Mouse (Mus musculus) lung, postnatal 0 days (tissue): ENCODE measurements around the gene Trim11. TPM values are rescaled to one million over a fixed set of nuclear protein-coding genes. Genes with fewer than 3 reads are reported as not detected.

Experiments used
- ATAC-seq: fragments of 200-750 bp; cut with Nextera tagmentation; 2 replicates; pipeline ENCODE4 v1.8.0; 2017; ENCODE audit warnings: moderate library complexity
- DNase-seq: peaks from one replicate; pipeline ENCODE4 v3.0.0-alpha.2; 2016; ENCODE audit warnings: low spot score
- H3K27ac ChIP-seq: fragments of 300-500 bp; sonication (generic); 2 replicates; pipeline ENCODE4 v1.5.1; 2014; ENCODE audit warnings: antibody characterized with exemption, mild to moderate bottlenecking, low read length, mixed read lengths
- H3K27me3 ChIP-seq: fragments of 300-500 bp; sonication (generic); replicated peaks from 2 replicates; pipeline ENCODE4 v1.6.1; 2014; ENCODE audit warnings: low read length, mixed read lengths; ENCODE audit not compliant: insufficient read depth
- H3K36me3 ChIP-seq: fragments of 300-500 bp; sonication (generic); 2 replicates; pipeline ENCODE4 v1.6.1; 2014; ENCODE audit warnings: low read length, mixed read lengths; ENCODE audit not compliant: insufficient read depth
- H3K4me1 ChIP-seq: fragments of 300-500 bp; sonication (generic); 2 replicates; pipeline ENCODE4 v1.6.1; 2014; ENCODE audit warnings: antibody characterized with exemption, low read depth, low read length, mixed read lengths; ENCODE audit not compliant: insufficient read depth
- H3K4me2 ChIP-seq: fragments of 300-500 bp; sonication (generic); replicated peaks from 2 replicates; pipeline ENCODE4 v1.6.1; 2014; ENCODE audit warnings: low read depth, mild to moderate bottlenecking, low read length, moderate library complexity, mixed read lengths
- H3K4me3 ChIP-seq: fragments of 300-500 bp; sonication (generic); 2 replicates; pipeline ENCODE4 v1.5.1; 2014; ENCODE audit warnings: low read depth, low read length
- H3K9ac ChIP-seq: fragments of 300-500 bp; sonication (generic); replicated peaks from 2 replicates; pipeline ENCODE4 v1.6.1; 2014; ENCODE audit warnings: low read depth, mild to moderate bottlenecking
- H3K9me3 ChIP-seq: fragments of 300-500 bp; sonication (generic); 2 replicates; pipeline ENCODE4 v1.6.1; 2016; ENCODE audit warnings: low read length, mixed read lengths
- CTCF ChIP-seq: IDR thresholded peaks from 2 replicates; pipeline ENCODE4 v1.5.1; 2016; ENCODE audit warnings: antibody characterized with exemption, mild to moderate bottlenecking
- EP300 ChIP-seq: IDR thresholded peaks from 2 replicates; pipeline ENCODE4 v1.6.1; 2016; ENCODE audit warnings: antibody characterized with exemption, mild to moderate bottlenecking, control low read depth
- WGBS: fragments of 180-500 bp; shearing (Covaris S2); extraction: QIAGEN DNeasy Blood & Tissue Kit; methylation state at CpG from one replicate; pipeline ENCODE4 v1.1.7; 2014; 5-methylcytosine and 5-hydroxymethylcytosine counted together
- polyA plus RNA-seq: library from polyadenylated mRNA; unstranded; fragments of >200 nt; fragmentation: Nextera tagmentation; extraction: Ambion mirVana; gene quantifications from 2 replicates; pipeline ENCODE4 v1.2.1, GENCODE M21; 2015

Gene Trim11
- polyA plus RNA-seq, 1 experiment from 2014 or later: 19.1 TPM

DNA sequence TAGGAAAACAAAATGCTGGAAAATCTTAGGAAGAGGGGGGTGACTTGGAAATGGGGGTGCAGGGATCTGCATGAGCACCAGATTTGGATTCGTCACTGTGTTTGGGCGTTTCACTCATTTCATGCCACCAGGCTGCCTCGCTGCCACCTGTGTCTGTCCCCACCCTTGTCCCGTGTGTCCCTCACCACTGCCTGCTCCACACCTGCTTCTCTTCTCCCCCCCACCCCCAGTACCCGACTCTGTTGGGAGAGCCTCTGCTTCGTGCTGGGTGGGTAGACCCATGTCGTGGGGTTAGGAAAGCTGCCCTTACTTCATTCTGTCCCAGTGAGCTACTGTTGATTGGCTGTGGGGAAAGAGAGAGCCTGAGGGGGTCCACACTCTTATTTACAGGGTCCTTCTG lies 6.8 kb downstream of the Trim11 start:
- ATAC-seq (no peak), DNase-seq (no peak)
- H3K36me3 ChIP-seq: peaks cover 25% of the 10 kb centered on the region; the same call in 1 of the 2 replicates
- TF ChIP-seq CTCF: no peak
- no peak for TF ChIP-seq EP300
- H3K4me2 ChIP-seq: no peak overlapping the region
- H3K9ac ChIP-seq: no peak overlapping the region
- no peaks in the 10 kb centered on the region for H3K9me3 ChIP-seq
- H3K27ac ChIP-seq: no peak overlapping the region
- WGBS: 96% methylated on average over 7 of the region's 7 CpGs
- no peaks in the 10 kb centered on the region for H3K27me3 ChIP-seq
- peaks cover 10% of the 10 kb centered on the region; the same call in 1 of the 2 replicates for H3K4me1 ChIP-seq
- H3K4me3 ChIP-seq: no peak overlapping the region

DNA sequence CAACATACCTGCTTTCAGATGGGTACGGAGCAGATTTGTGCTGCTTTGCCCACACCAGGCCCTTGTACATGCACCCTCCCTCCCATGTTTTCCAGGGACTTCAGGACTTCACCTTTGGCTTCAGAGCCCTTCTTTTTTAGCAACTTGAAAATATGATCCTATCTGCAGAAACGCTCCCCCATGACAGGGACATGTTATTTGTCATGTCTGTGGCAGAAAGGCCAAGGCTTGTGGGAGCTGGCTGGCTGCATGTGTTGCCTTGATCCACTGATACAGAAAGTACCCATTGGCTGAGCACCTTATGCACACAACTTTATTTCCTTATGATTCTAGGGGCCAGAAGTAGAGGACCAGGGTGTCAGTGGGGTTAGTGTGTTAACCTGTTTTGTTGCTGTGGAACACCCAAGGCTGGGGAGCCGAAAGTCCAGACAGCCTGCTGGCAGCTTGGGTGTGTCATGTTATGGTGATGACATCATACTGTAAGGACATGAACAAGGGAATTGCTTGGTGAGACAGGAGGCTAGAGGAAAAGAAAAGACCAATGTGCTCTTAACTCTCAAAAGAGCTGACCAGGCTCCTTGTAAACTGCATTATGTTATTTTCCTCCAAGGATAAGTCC lies 7.5 kb downstream of the Trim11 start:
- TF ChIP-seq EP300 (no peak), CTCF (no peak)
- H3K4me2 ChIP-seq: no peak overlapping the region
- H3K27ac ChIP-seq: no peak overlapping the region
- peaks cover 4% of the 10 kb centered on the region; the same call in 1 of the 2 replicates for H3K4me1 ChIP-seq
- no peak overlapping the region for H3K9ac ChIP-seq
- DNase-seq: no peak
- H3K4me3 ChIP-seq: no peak overlapping the region
- H3K27me3 ChIP-seq: no peaks in the 10 kb centered on the region
- no peak for ATAC-seq
- 87% methylated on average over 3 of the region's 3 CpGs for WGBS
- H3K9me3 ChIP-seq: no peaks in the 10 kb centered on the region
- H3K36me3 ChIP-seq: peaks cover 29% of the 10 kb centered on the region

DNA sequence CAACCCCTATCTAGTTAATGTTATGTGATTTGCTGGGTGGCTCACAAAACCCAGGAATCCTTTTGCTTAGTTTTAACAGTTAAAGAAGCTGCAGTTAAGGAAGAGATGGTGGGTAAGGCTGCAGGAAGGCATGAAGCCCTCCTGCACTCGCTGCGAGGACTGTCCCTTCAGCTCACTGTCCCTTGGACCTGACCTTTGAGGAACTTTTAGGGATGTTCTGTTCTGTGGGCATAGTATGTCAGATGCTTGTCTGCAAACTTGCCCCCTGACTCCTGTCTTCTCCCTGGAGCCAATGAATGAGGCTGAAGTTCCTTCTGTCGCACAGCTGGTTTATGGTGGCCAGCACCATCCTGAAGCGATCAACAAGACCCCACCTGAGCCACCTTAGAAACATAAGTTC lies 11.3 kb downstream of the Trim11 start:
- DNase-seq (no peak), ATAC-seq (no peak)
- Histone ChIP-seq H3K9ac (no peak overlapping the region), H3K36me3 (peaks cover 22% of the 10 kb centered on the region), H3K27ac (no peak overlapping the region), H3K27me3 (no peaks in the 10 kb centered on the region), H3K4me3 (no peak overlapping the region), H3K9me3 (no peaks in the 10 kb centered on the region), H3K4me2 (no peak overlapping the region), H3K4me1 (no peaks in the 10 kb centered on the region)
- TF ChIP-seq CTCF: no peak
- no peak for TF ChIP-seq EP300
- WGBS: 96% methylated on average over 4 of the region's 4 CpGs

DNA sequence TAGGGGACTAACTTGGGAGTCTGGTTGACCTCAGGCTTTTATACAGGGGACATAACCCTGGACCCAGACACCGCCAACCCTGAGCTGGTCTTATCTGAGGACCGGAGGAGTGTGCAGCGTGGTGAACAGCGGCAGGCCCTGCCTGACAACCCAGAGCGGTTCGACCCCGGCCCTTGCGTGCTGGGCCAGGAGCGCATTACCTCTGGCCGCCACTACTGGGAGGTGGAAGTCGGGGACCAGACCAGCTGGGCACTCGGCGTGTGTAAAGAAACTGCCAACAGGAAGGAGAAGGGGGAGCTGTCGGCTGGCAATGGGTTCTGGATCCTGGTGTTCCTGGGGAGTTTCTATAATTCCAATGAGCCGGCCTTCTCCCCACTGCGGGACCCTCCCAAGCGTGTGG lies 12.2 kb downstream of the Trim11 start:
- ATAC-seq (no peak), DNase-seq (no peak)
- no peak for TF ChIP-seq EP300
- TF ChIP-seq CTCF: no peak
- Histone ChIP-seq H3K4me3 (no peak overlapping the region), H3K27ac (no peak overlapping the region), H3K27me3 (peaks cover 3% of the 10 kb centered on the region; the same call in 1 of the 2 replicates), H3K4me2 (no peak overlapping the region), H3K9ac (no peak overlapping the region), H3K4me1 (no peaks in the 10 kb centered on the region), H3K36me3 (peaks cover 16% of the 10 kb centered on the region), H3K9me3 (no peaks in the 10 kb centered on the region)
- WGBS: 88% methylated on average over 17 of the region's 17 CpGs

DNA sequence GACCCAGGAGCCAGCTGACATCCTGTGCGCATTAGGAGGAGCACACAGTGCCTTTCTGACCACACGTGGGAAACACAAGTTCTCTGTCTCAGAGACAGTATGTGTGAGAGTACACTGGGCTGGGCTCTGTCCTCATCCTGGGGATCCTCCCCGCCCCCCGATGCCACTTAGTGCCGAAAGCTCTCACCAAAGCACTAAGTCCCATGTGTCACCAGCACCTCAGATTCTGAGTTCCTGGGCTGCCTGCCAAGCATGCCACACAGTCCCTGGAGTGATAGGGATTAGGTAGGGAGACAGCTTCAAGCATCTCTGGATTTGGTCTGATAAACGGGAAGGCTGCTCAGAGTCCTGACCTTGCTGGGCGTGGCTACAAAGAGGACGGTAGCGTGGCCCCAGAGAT lies 12.9 kb downstream of the Trim11 start:
- ATAC-seq: no peak

DNA sequence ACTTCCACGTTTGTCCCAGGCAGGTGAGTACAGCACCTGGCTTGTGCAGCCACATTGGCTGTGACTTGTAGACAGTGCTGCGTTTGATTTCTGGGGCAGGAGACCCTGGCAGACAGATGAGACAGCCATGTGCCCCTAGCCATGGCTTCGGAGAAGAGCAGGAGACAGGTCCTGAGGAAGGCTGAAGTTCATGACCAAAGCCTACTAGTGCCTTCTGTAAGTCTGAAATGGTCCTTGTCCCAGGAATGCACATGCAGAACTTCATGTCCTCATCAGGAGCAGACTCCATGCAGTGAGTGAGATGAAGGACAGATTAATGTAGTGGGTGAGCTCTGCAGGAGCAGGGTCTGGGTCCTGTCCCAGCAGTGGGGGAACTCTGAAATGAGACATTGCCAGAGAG lies 14.0 kb downstream of the Trim11 start:
- Histone ChIP-seq H3K4me2 (no peak overlapping the region), H3K4me1 (no peaks in the 10 kb centered on the region), H3K9me3 (no peaks in the 10 kb centered on the region), H3K9ac (no peak overlapping the region), H3K27me3 (peaks cover 4% of the 10 kb centered on the region; the same call in 1 of the 2 replicates), H3K27ac (no peak overlapping the region), H3K36me3 (peaks cover 4% of the 10 kb centered on the region; the same call in 1 of the 2 replicates), H3K4me3 (no peak overlapping the region)
- DNase-seq (no peak), ATAC-seq (no peak)
- 77% methylated on average over 3 of the region's 3 CpGs for WGBS
- TF ChIP-seq CTCF: no peak
- TF ChIP-seq EP300: no peak

More for the DNA sequence above, 12.9 kb downstream of the Trim11 start:
- Histone ChIP-seq H3K4me2 (no peak overlapping the region), H3K27me3 (peaks cover 4% of the 10 kb centered on the region; the same call in 1 of the 2 replicates), H3K27ac (no peak overlapping the region), H3K4me3 (no peak overlapping the region), H3K36me3 (peaks cover 12% of the 10 kb centered on the region), H3K4me1 (no peaks in the 10 kb centered on the region), H3K9ac (no peak overlapping the region), H3K9me3 (no peaks in the 10 kb centered on the region)
- DNase-seq: no peak
- WGBS: 60% methylated on average over 9 of the region's 9 CpGs
- TF ChIP-seq EP300 (no peak), CTCF (no peak)
